Mouse (Mus musculus): ENCODE results near the gene Rps17. TPM values are rescaled to one million over a fixed set of nuclear protein-coding genes. Genes with fewer than 3 reads are reported as not detected.

Gene Rps17
- polyA plus RNA-seq, 1 experiment from 2014 or later = 1,594 TPM

- no peak for DNase-seq (ENCODE audit: low spot score)
- Histone ChIP-seq H3K4me2 (ENCODE audit: low read length) (no peak overlapping the region), H3K9me3 (ENCODE audit: control insufficient read depth, low read length) (no peaks in the 10 kb centered on the region), H3K9ac (ENCODE audit: low read length) (no peak overlapping the region), H3K36me3 (ENCODE audit: control insufficient read depth, insufficient read depth, low read length) (no peaks in the 10 kb centered on the region), H3K4me3 (ENCODE audit: low read depth, low read length) (no peak overlapping the region), H3K4me1 (replicated peaks; ENCODE audit: control insufficient read depth, insufficient read depth, low read length) (no peaks in the 10 kb centered on the region), H3K27me3 (replicated peaks; ENCODE audit: control insufficient read depth, insufficient read depth, low read length) (no peaks in the 10 kb centered on the region), H3K27ac (ENCODE audit: low read depth) (no peak overlapping the region)
- WGBS = 84% methylated on average over 7 of the region's 7 CpGs
- no peak for ATAC-seq (replicated peaks; ENCODE audit: low FRiP score, low TSS enrichment, low read depth)
Measured at GRCm38 (mm10) chr7:81355746-81356145, 10.7 kb upstream of the Rps17 start.

GRCm38 (mm10) chr7:81351826-81352225 lies 6.8 kb upstream of the Rps17 start:
- 81% methylated on average over 4 of the region's 4 CpGs for WGBS
- no peak overlapping the region for H3K9ac ChIP-seq (ENCODE audit: low read length)
- DNase-seq (ENCODE audit: low spot score) (no peak), ATAC-seq (replicated peaks; ENCODE audit: low FRiP score, low TSS enrichment, low read depth) (no peak)
- no peaks in the 10 kb centered on the region for H3K36me3 ChIP-seq (ENCODE audit: control insufficient read depth, insufficient read depth, low read length)
- H3K27me3 ChIP-seq (replicated peaks; ENCODE audit: control insufficient read depth, insufficient read depth, low read length) = no peaks in the 10 kb centered on the region
- H3K4me1 ChIP-seq (replicated peaks; ENCODE audit: control insufficient read depth, insufficient read depth, low read length) = no peaks in the 10 kb centered on the region
- H3K4me3 ChIP-seq (ENCODE audit: low read depth, low read length) = no peak overlapping the region
- H3K27ac ChIP-seq (ENCODE audit: low read depth) = no peak overlapping the region
- no peak overlapping the region for H3K4me2 ChIP-seq (ENCODE audit: low read length)
- H3K9me3 ChIP-seq (ENCODE audit: control insufficient read depth, low read length) = no peaks in the 10 kb centered on the region

GRCm38 (mm10) chr7:81348206-81348605 lies 3.2 kb upstream of the Rps17 start:
- no peak overlapping the region for H3K9ac ChIP-seq (ENCODE audit: low read length)
- no peak overlapping the region for H3K4me2 ChIP-seq (ENCODE audit: low read length)
- H3K27ac ChIP-seq (ENCODE audit: low read depth) = no peak overlapping the region
- peaks cover 8% of the 10 kb centered on the region for H3K4me1 ChIP-seq (replicated peaks; ENCODE audit: control insufficient read depth, insufficient read depth, low read length)
- ATAC-seq (replicated peaks; ENCODE audit: low FRiP score, low TSS enrichment, low read depth) (no peak), DNase-seq (ENCODE audit: low spot score) (no peak)
- no peaks in the 10 kb centered on the region for H3K9me3 ChIP-seq (ENCODE audit: control insufficient read depth, low read length)
- no peaks in the 10 kb centered on the region for H3K27me3 ChIP-seq (replicated peaks; ENCODE audit: control insufficient read depth, insufficient read depth, low read length)
- H3K4me3 ChIP-seq (ENCODE audit: low read depth, low read length) = no peak overlapping the region
- 69% methylated on average over 7 of the region's 7 CpGs for WGBS
- H3K36me3 ChIP-seq (ENCODE audit: control insufficient read depth, insufficient read depth, low read length) = peaks cover 8% of the 10 kb centered on the region

- H3K27me3 ChIP-seq (replicated peaks; ENCODE audit: control insufficient read depth, insufficient read depth, low read length) = no peaks in the 10 kb centered on the region
- H3K27ac ChIP-seq (ENCODE audit: low read depth) = no peak overlapping the region
- peaks cover 34% of the 10 kb centered on the region for H3K36me3 ChIP-seq (ENCODE audit: control insufficient read depth, insufficient read depth, low read length)
- peak overlapping the region; percentile 97 for H3K9ac ChIP-seq (ENCODE audit: low read length)
- no peaks in the 10 kb centered on the region for H3K9me3 ChIP-seq (ENCODE audit: control insufficient read depth, low read length)
- H3K4me2 ChIP-seq (ENCODE audit: low read length) = peak overlapping the region; percentile 41
- DNase-seq (ENCODE audit: low spot score) (no peak), ATAC-seq (replicated peaks; ENCODE audit: low FRiP score, low TSS enrichment, low read depth) (no peak; the same call in 1 of the 2 replicates)
- peaks cover 17% of the 10 kb centered on the region for H3K4me1 ChIP-seq (replicated peaks; ENCODE audit: control insufficient read depth, insufficient read depth, low read length)
- peak overlapping the region; percentile 87 for H3K4me3 ChIP-seq (ENCODE audit: low read depth, low read length)
- WGBS = 62% methylated on average over 15 of the region's 15 CpGs
Measured at GRCm38 (mm10) chr7:81345447-81346170, 555 bp upstream of the Rps17 start.

- no peak overlapping the region for H3K27ac ChIP-seq (ENCODE audit: low read depth)
- ATAC-seq (replicated peaks; ENCODE audit: low FRiP score, low TSS enrichment, low read depth) (no peak), DNase-seq (ENCODE audit: low spot score) (no peak)
- H3K4me3 ChIP-seq (ENCODE audit: low read depth, low read length) = peak overlapping the region; percentile 87
- H3K36me3 ChIP-seq (ENCODE audit: control insufficient read depth, insufficient read depth, low read length) = peaks cover 47% of the 10 kb centered on the region
- WGBS = 12% methylated on average over 10 of the region's 10 CpGs
- H3K9me3 ChIP-seq (ENCODE audit: control insufficient read depth, low read length) = no peaks in the 10 kb centered on the region
- H3K27me3 ChIP-seq (replicated peaks; ENCODE audit: control insufficient read depth, insufficient read depth, low read length) = no peaks in the 10 kb centered on the region
- H3K4me1 ChIP-seq (replicated peaks; ENCODE audit: control insufficient read depth, insufficient read depth, low read length) = peaks cover 19% of the 10 kb centered on the region
- H3K4me2 ChIP-seq (ENCODE audit: low read length) = peak overlapping the region; percentile 95
- H3K9ac ChIP-seq (ENCODE audit: low read length) = peak overlapping the region; percentile 97
Measured at GRCm38 (mm10) chr7:81343831-81344230, 1.2 kb downstream of the Rps17 start.

GRCm38 (mm10) chr7:81343316-81343715 lies 1.7 kb downstream of the Rps17 start:
- no peak for DNase-seq (ENCODE audit: low spot score)
- WGBS = 33% methylated on average over 8 of the region's 8 CpGs
- H3K4me2 ChIP-seq (ENCODE audit: low read length) = peak overlapping the region; percentile 95
- no peaks in the 10 kb centered on the region for H3K9me3 ChIP-seq (ENCODE audit: control insufficient read depth, low read length)
- H3K4me1 ChIP-seq (replicated peaks; ENCODE audit: control insufficient read depth, insufficient read depth, low read length) = peaks cover 19% of the 10 kb centered on the region
- H3K36me3 ChIP-seq (ENCODE audit: control insufficient read depth, insufficient read depth, low read length) = peaks cover 51% of the 10 kb centered on the region
- no peak for ATAC-seq (replicated peaks; ENCODE audit: low FRiP score, low TSS enrichment, low read depth)
- peak overlapping the region; percentile 97 for H3K9ac ChIP-seq (ENCODE audit: low read length)
- no peak overlapping the region for H3K27ac ChIP-seq (ENCODE audit: low read depth)
- no peaks in the 10 kb centered on the region for H3K27me3 ChIP-seq (replicated peaks; ENCODE audit: control insufficient read depth, insufficient read depth, low read length)
- peak overlapping the region; percentile 87 for H3K4me3 ChIP-seq (ENCODE audit: low read depth, low read length)

GRCm38 (mm10) chr7:81342356-81343094 lies 2.5 kb downstream of the Rps17 start:
- Histone ChIP-seq H3K27ac (ENCODE audit: low read depth) (no peak overlapping the region), H3K4me2 (ENCODE audit: low read length) (peak overlapping the region; percentile 95), H3K27me3 (replicated peaks; ENCODE audit: control insufficient read depth, insufficient read depth, low read length) (no peaks in the 10 kb centered on the region), H3K9ac (ENCODE audit: low read length) (peak overlapping the region; percentile 97; the same call in 1 of the 2 replicates), H3K36me3 (ENCODE audit: control insufficient read depth, insufficient read depth, low read length) (peaks cover 55% of the 10 kb centered on the region), H3K4me1 (replicated peaks; ENCODE audit: control insufficient read depth, insufficient read depth, low read length) (peaks cover 19% of the 10 kb centered on the region), H3K4me3 (ENCODE audit: low read depth, low read length) (peak overlapping the region; percentile 87), H3K9me3 (ENCODE audit: control insufficient read depth, low read length) (no peaks in the 10 kb centered on the region)
- DNase-seq (ENCODE audit: low spot score) (no peak), ATAC-seq (replicated peaks; ENCODE audit: low FRiP score, low TSS enrichment, low read depth) (no peak)
- WGBS = 73% methylated on average over 8 of the region's 8 CpGs

GRCm38 (mm10) chr7:81341563-81341962 lies 3.5 kb downstream of the Rps17 start:
- DNase-seq (ENCODE audit: low spot score) (no peak), ATAC-seq (replicated peaks; ENCODE audit: low FRiP score, low TSS enrichment, low read depth) (no peak)
- Histone ChIP-seq H3K4me2 (ENCODE audit: low read length) (no peak overlapping the region), H3K4me1 (replicated peaks; ENCODE audit: control insufficient read depth, insufficient read depth, low read length) (peaks cover 19% of the 10 kb centered on the region), H3K4me3 (ENCODE audit: low read depth, low read length) (no peak overlapping the region), H3K9me3 (ENCODE audit: control insufficient read depth, low read length) (no peaks in the 10 kb centered on the region), H3K36me3 (ENCODE audit: control insufficient read depth, insufficient read depth, low read length) (peaks cover 58% of the 10 kb centered on the region), H3K9ac (ENCODE audit: low read length) (no peak overlapping the region), H3K27me3 (replicated peaks; ENCODE audit: control insufficient read depth, insufficient read depth, low read length) (no peaks in the 10 kb centered on the region), H3K27ac (ENCODE audit: low read depth) (no peak overlapping the region)
- 55% methylated on average over 3 of the region's 3 CpGs for WGBS

All from intestine, embryonic 14.5 days (tissue).